Mouse (Mus musculus) heart, postnatal 0 days (tissue): ENCODE data around the gene Syt8. TPM values are rescaled to one million over a fixed set of nuclear protein-coding genes. Genes with fewer than 3 reads are reported as not detected.

Experiments
- ATAC-seq: fragments of 200-750 bp; cut with Nextera tagmentation; 2 replicates; pipeline ENCODE4 v1.8.0; 2017; ENCODE audit warnings: low read depth, moderate number of reproducible peaks, moderate library complexity; ENCODE audit not compliant: insufficient read depth
- DNase-seq: peaks from one replicate; pipeline ENCODE4 v3.0.0-alpha.2; 2016; ENCODE audit warnings: low spot score
- H3K27ac ChIP-seq: fragments of 300-500 bp; sonication (generic); 2 replicates; pipeline ENCODE4 v1.5.1; 2014; ENCODE audit warnings: low read depth, mild to moderate bottlenecking
- H3K27me3 ChIP-seq: fragments of 300-500 bp; sonication (generic); 2 replicates; pipeline ENCODE4 v1.6.1; 2014; ENCODE audit warnings: low read length, mixed read lengths; ENCODE audit not compliant: control insufficient read depth, insufficient read depth
- H3K36me3 ChIP-seq: fragments of 300-500 bp; sonication (generic); replicated peaks from 2 replicates; pipeline ENCODE4 v1.6.1; 2014; ENCODE audit warnings: low read length, mixed read lengths; ENCODE audit not compliant: control insufficient read depth, insufficient read depth
- H3K4me1 ChIP-seq: fragments of 300-500 bp; sonication (generic); 2 replicates; pipeline ENCODE4 v1.6.1; 2014; ENCODE audit warnings: antibody characterized with exemption; ENCODE audit not compliant: control insufficient read depth, insufficient read depth
- H3K4me2 ChIP-seq: fragments of 300-500 bp; sonication (generic); 2 replicates; pipeline ENCODE4 v1.6.1; 2014; ENCODE audit warnings: low read depth, mild to moderate bottlenecking, low read length, moderate library complexity
- H3K4me3 ChIP-seq: fragments of 300-500 bp; sonication (generic); 2 replicates; pipeline ENCODE4 v1.5.1; 2014; ENCODE audit warnings: low read depth, low read length
- H3K9ac ChIP-seq: fragments of 300-500 bp; sonication (generic); replicated peaks from 2 replicates; pipeline ENCODE4 v1.6.1; 2014; ENCODE audit warnings: low read depth, low read length, mixed read lengths
- H3K9me3 ChIP-seq: fragments of 300-500 bp; sonication (generic); replicated peaks from 2 replicates; pipeline ENCODE4 v1.6.1; 2016; ENCODE audit warnings: low read length; ENCODE audit not compliant: control insufficient read depth
- CTCF ChIP-seq: IDR thresholded peaks from 2 replicates; pipeline ENCODE4 v1.5.1; 2016; ENCODE audit warnings: antibody characterized with exemption, control low read depth, low read depth
- EP300 ChIP-seq: IDR thresholded peaks from 2 replicates; pipeline ENCODE4 v1.6.1; 2016; ENCODE audit warnings: antibody characterized with exemption, low read depth
- WGBS: fragments of 180-500 bp; shearing (Covaris S2); extraction: QIAGEN DNeasy Blood & Tissue Kit; methylation state at CpG from one replicate; pipeline ENCODE4 v1.1.7; 2014; 5-methylcytosine and 5-hydroxymethylcytosine counted together
- polyA plus RNA-seq: library from polyadenylated mRNA; unstranded; fragments of >200 nt; fragmentation: Nextera tagmentation; extraction: Ambion mirVana; gene quantifications from 2 replicates; pipeline ENCODE4 v1.2.1, GENCODE M21; 2015
- total RNA-seq: library from RNA; depleted of rRNA; stranded (reverse); fragments of >200 nt; gene quantifications from 2 replicates; pipeline ENCODE4 v1.2.3, GENCODE M21; 2014; ENCODE audit warnings: low replicate concordance

Gene Syt8
- total and polyA plus RNA-seq, 2 experiments from 2014 or later = 18.0 TPM; not detected in 1

- no peak for ATAC-seq
- 82% methylated on average over 3 of the region's 3 CpGs for WGBS
- no peak for TF ChIP-seq CTCF
- no peak for TF ChIP-seq EP300
These were observed 25.0 kb upstream of the Syt8 start for GRCm38 (mm10) chr7:142409603-142410002.

GRCm38 (mm10) chr7:142413285-142413684 is 21.4 kb upstream of the Syt8 start:
- H3K4me1 ChIP-seq = no peaks in the 10 kb centered on the region
- no peak for DNase-seq
- ATAC-seq = no peak
- H3K4me2 ChIP-seq = no peak overlapping the region
- no peaks in the 10 kb centered on the region for H3K9me3 ChIP-seq
- 71% methylated on average over 6 of the region's 6 CpGs for WGBS
- no peak overlapping the region for H3K4me3 ChIP-seq
- H3K27ac ChIP-seq = no peak overlapping the region
- no peaks in the 10 kb centered on the region for H3K36me3 ChIP-seq
- H3K9ac ChIP-seq = no peak overlapping the region
- TF ChIP-seq CTCF = no peak
- no peak for TF ChIP-seq EP300
- H3K27me3 ChIP-seq = no peaks in the 10 kb centered on the region

More at GRCm38 (mm10) chr7:142409603-142410002, 25.0 kb upstream of the Syt8 start:
- Histone ChIP-seq H3K27ac (no peak overlapping the region), H3K4me1 (no peaks in the 10 kb centered on the region), H3K9ac (no peak overlapping the region), H3K9me3 (no peaks in the 10 kb centered on the region), H3K27me3 (no peaks in the 10 kb centered on the region), H3K4me2 (no peak overlapping the region), H3K36me3 (no peaks in the 10 kb centered on the region), H3K4me3 (no peak overlapping the region)
- DNase-seq = no peak

GRCm38 (mm10) chr7:142415314-142415713 is 19.3 kb upstream of the Syt8 start:
- H3K9ac ChIP-seq = no peak overlapping the region
- H3K9me3 ChIP-seq = no peaks in the 10 kb centered on the region
- H3K4me3 ChIP-seq = no peak overlapping the region
- H3K27me3 ChIP-seq = no peaks in the 10 kb centered on the region
- DNase-seq (no peak), ATAC-seq (no peak)
- no peaks in the 10 kb centered on the region for H3K36me3 ChIP-seq
- no peak overlapping the region for H3K4me2 ChIP-seq
- TF ChIP-seq EP300 = no peak
- WGBS = 59% methylated on average over 4 of the region's 4 CpGs
- no peaks in the 10 kb centered on the region for H3K4me1 ChIP-seq
- no peak overlapping the region for H3K27ac ChIP-seq

- H3K9me3 ChIP-seq = no peaks in the 10 kb centered on the region
- H3K27me3 ChIP-seq = no peaks in the 10 kb centered on the region
- ATAC-seq (no peak), DNase-seq (no peak)
- no peaks in the 10 kb centered on the region for H3K4me1 ChIP-seq
- no peak overlapping the region for H3K9ac ChIP-seq
- TF ChIP-seq EP300 = no peak
- TF ChIP-seq CTCF = no peak
- no peak overlapping the region for H3K4me3 ChIP-seq
- H3K27ac ChIP-seq = no peak overlapping the region
- 42% methylated on average over 3 of the region's 3 CpGs for WGBS
- H3K4me2 ChIP-seq = no peak overlapping the region
- H3K36me3 ChIP-seq = no peaks in the 10 kb centered on the region
These were observed 18.4 kb upstream of the Syt8 start for GRCm38 (mm10) chr7:142416225-142416624.

GRCm38 (mm10) chr7:142418027-142418426 is 16.6 kb upstream of the Syt8 start:
- H3K4me2 ChIP-seq = no peak overlapping the region
- H3K9me3 ChIP-seq = no peaks in the 10 kb centered on the region
- H3K36me3 ChIP-seq = no peaks in the 10 kb centered on the region
- ATAC-seq (no peak), DNase-seq (no peak)
- no peak overlapping the region for H3K4me3 ChIP-seq
- no peaks in the 10 kb centered on the region for H3K27me3 ChIP-seq
- no peak overlapping the region for H3K27ac ChIP-seq
- no peaks in the 10 kb centered on the region for H3K4me1 ChIP-seq
- TF ChIP-seq EP300 (no peak), CTCF (no peak)
- WGBS = 69% methylated on average over 2 of the region's 2 CpGs
- H3K9ac ChIP-seq = no peak overlapping the region

GRCm38 (mm10) chr7:142418679-142419078 is 16.0 kb upstream of the Syt8 start:
- ATAC-seq = no peak
- no peak for TF ChIP-seq EP300
- TF ChIP-seq CTCF = no peak
- Histone ChIP-seq H3K4me3 (no peak overlapping the region), H3K9ac (no peak overlapping the region), H3K9me3 (no peaks in the 10 kb centered on the region), H3K4me1 (no peaks in the 10 kb centered on the region), H3K27ac (no peak overlapping the region), H3K27me3 (no peaks in the 10 kb centered on the region), H3K4me2 (no peak overlapping the region), H3K36me3 (no peaks in the 10 kb centered on the region)
- WGBS = 84% methylated on average over 8 of the region's 8 CpGs
- DNase-seq = no peak
